Mouse (Mus musculus) regulatory T cell (primary cell): Measurements from ENCODE around the gene Bmp2k.

ENCODE experiments used
- in situ Hi-C: fragments of 300-600 bp; cut with MboI, MseI; formaldehyde crosslinking; loops from one replicate; pipeline ENCODE4 v1.15.1; 2025; ENCODE audit warnings: high pct_unique_total_duplicates

Gene Bmp2k

DNA sequence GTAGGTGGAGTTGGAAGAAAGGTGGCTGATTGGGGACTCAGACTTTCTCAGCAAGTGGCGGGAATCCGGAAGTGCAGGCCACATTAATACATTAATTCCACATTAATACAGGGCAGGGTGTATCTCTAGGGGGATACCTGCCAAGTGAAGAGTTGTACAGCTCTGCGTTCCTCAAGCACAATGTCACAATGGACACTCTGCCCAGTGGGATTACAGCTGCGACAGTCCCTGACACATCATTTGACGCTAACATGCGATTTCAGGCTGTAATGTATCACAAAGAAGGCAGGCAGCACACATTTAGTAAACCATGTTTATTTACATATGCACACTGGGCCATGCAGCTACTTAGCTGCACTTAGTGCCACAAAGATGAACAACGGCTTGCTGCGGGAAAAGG lies 95.5 kb downstream of the Bmp2k start:
- in situ Hi-C loops, result no loop called here

DNA sequence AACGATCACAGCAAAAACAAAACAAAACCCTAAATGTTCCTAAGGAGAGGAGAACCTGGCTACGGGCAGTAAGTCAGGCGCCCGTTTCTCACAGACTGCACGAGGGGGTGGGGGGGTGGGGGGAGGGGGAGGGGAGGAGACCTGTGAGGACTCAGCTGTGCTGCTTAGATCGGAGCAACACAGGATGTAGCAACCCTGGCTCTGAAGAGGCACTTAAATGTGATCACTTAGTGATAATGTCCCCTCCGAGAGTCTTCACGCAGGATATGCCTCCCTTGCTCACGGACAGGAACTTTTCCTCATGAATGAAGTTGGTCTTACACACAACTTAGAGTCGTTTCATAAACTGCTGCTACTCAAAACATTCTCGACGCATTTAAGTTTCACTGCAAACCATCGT lies 97.8 kb downstream of the Bmp2k start:
- in situ Hi-C loops, result no loop called here

DNA sequence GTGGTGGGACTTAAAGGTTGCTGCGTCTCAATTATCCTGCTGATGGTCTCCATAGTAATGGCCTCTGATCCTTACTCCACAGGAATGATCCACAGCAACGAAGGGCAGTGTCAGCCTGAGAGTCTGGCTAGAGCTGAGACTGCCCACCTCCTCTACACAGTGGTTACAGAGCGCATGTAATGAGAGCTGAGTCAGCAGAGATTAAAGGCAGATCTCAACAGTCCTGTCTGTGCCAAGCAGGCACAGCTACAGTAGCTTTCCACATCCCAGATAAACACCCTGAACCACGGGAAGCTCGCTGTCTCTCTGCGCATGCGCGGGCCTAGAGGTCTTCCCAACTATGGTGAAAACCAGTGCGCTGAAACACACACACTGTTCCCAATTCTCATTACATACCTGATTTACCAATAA lies 100.1 kb downstream of the Bmp2k start:
- in situ Hi-C loops, result no loop called here

DNA sequence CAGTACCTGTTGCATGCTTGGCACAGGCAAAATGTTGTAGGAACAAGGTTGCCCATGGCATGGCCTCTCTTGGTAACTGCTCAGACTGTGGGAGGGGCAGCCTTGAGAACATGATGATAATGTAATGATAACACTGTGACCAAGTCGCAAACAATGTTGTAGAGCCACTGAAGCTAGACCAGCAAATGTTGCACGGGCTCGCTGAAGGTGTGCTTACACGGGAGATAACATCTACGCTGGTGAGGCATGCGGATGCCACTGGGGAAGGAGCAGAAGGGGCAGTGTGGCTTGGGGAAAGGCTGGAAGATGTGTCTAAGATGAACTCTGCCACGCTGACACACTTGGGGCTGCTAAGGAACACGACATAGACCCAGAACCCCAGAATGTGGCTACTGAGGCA lies 102.5 kb downstream of the Bmp2k start:
- in situ Hi-C loops, result loop anchor here (10.0 to 25.0 kb wide), 2 partner anchors 95 to 937 kb away; partner anchors contain the start of gene Antxr2

DNA sequence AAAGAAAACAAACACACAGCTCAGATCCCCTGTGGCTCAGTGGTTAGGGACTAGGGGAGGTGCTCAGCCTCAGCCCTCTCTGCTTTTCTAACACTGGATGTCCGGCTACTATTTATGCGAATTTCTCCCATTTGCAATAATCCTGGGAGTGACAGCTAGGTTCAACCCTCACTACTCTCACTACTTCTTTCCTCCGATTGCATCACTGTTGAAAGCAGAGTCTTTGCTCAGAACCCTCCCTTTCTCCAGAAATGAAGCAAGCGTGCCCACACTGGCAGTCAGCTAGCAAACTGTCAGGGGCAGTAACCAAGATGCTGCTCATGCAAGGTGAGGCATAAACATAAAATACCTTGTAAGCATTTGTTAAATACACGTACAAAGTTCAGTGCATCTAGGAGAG lies 110.8 kb downstream of the Bmp2k start:
- in situ Hi-C loops, result loop anchor here (10.0 to 25.0 kb wide), 2 partner anchors 104 to 929 kb away; partner anchors contain the start of gene Antxr2

DNA sequence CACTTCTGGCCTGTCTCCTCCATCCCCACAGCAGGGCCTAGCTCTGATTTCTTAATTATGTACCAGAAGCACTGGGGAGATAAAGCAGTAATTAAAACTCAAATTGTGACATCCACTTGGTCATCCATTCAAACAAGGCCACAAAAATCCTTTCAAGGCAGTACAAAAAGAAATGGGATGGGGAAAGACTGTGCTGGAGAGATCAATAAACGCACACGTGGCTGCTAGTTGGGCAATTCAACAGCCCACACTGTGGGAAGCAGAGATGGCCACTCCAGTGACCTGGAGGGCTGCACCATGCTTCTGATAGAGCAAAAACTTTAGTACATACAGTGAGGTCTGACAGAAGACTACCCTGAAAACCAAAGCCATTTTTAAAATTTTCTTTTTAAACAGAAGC lies 112.6 kb downstream of the Bmp2k start:
- in situ Hi-C loops, result loop anchor here (25.0 kb wide), 1 partner anchor 927 kb away; the partner anchor contains the start of gene Antxr2

DNA sequence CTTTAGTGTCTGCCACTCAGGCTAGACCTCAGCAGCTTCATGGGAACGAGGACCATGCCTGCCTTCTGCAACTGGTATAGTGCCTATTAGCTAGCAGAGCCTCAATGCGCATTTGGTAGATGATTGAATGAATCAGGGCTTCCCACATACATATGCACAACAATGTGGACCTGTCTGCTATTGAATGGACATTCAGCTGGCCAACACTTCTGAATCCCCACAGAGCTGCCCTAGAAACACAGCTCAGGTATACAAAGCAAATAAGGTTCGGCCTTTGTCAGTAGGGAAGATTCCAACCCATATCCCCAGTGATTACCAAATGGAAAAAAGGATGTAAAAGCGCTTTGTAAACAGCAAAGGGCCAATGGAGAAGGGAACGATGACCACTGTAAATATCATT lies 113.2 kb downstream of the Bmp2k start:
- in situ Hi-C loops, result loop anchor here (25.0 kb wide), 1 partner anchor 927 kb away; the partner anchor contains the start of gene Antxr2

DNA sequence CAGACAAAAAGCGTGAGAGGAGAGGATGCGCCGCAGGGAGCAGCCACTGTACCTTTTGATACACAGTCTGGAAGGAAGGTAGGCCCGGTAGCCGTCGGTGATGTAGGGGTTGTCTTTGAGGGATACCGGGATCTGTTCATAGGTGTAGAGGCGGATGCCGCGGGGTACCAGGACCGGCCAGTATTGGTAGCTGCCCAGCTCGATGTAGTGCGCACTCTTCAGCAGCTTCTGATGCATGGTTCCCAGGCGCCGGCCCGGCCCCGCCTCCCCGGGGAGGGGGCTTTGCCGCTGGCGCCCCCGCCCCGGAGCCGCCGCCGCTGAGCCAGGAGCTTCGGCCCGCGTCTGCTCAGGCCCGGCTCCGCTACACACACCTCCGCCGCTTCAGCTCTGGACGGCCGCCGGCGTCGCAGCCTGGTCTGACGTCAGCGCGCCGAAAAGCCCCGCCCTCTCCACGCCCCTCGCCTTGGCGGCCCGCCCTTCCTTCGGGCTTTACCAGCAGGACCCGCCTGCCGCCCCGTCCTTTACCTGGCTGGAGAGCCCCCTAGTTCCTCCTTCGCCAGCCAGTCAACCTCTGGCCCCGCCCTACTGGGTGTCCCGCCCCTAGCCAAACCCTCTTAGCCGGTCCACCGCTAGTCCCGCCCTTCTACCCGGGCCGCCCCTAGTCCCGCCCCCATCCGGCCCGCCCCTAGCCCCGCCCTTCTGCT lies 113.9 kb downstream of the Bmp2k start, which contains the start of gene Paqr3:
Gene Paqr3, minus strand, starts transcription at position 390 of the 704 bp plus-strand sequence.
- in situ Hi-C loops, result loop anchor here (25.0 kb wide), 1 partner anchor 926 kb away; the partner anchor contains the start of gene Antxr2

DNA sequence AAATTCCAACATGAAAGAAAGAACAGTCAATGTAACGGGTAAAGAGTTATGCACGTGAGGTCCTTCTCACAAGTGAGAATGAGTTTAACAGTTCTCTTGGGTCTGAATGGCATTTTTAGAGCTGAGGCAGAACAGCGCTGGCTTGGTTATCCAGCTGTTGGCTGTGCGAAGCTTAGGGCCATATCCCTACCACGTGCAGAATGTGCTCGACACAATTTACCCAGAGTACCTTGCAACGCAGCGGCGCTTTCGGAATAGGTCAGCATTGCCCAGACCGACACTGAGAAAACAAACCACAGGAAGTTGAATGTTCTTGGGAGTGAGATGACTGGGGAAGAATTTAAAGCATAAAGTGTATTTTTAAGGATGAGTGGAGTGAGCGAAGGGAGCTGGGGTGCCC lies 127.5 kb downstream of the Bmp2k start:
- in situ Hi-C loops, result loop anchor here (5.0 to 25.0 kb wide), 2 partner anchors 427 to 912 kb away; partner anchors contain the start of gene Antxr2

DNA sequence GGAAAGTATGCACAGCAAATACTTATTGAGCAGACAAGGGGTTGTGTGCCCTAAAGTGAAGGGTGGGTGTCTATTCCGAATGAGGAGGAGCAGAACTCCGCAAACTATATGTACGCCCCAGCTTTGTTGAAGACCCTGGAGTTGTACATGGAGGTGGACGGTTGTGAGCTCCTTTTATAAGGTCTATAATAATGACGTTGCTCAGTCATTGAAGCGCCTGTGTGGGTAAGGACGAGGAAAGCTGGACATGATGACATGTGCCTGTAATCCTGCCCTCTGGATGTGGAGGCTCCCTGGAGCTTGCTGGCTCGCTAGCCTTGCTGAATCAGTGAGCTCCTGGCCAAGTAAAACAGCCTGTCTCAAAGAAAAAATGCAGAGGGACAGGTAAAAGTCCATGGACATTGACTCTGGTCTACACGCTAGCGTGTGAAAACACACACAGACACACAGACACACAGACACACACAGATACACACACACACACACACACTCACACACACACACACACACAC lies 128.0 kb downstream of the Bmp2k start:
- in situ Hi-C loops, result loop anchor here (5.0 kb wide), 1 partner anchor 427 kb away; no protein-coding TSS in a partner anchor

DNA sequence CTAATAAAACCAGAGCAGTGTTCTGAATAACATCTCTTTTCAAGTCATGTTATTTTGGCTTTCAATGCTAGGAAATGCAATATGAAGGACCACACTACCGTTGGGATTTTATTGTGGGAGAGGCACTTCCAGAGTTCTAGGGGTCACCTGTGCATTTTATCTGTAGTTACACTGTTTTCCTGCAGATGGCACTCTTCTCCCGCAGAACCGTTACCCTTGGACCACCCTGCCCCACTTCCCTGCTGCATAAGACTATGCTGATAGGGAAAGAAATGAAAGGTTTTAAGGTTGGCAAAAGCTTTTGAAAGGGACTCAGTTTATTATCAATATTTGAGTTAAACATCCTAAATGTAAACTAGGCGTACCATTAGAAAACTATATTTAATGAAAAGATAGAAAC lies 128.5 kb downstream of the Bmp2k start:
- in situ Hi-C loops, result loop anchor here (5.0 kb wide), 1 partner anchor 426 kb away; no protein-coding TSS in a partner anchor

DNA sequence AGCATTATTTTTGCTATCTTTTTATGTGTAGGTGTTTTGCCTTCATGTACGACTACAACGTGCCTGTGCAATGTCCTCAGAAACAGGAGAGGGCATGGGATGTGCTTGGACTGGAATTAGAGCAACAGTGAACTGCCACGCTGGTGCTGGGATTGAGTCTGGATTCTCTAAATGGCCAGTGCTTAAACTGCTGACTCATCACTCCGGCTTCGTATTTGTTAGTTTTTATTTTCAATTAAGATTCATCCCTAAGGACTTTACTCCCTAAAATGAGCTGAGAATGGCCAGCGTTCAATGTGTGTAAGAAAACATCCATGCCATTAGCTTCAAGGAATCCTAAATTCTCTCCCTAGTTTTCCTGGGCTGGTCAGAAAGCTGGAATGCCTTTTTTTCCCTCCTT lies 129.8 kb downstream of the Bmp2k start:
- in situ Hi-C loops, result loop anchor here (5.0 kb wide), 1 partner anchor 425 kb away; no protein-coding TSS in a partner anchor

DNA sequence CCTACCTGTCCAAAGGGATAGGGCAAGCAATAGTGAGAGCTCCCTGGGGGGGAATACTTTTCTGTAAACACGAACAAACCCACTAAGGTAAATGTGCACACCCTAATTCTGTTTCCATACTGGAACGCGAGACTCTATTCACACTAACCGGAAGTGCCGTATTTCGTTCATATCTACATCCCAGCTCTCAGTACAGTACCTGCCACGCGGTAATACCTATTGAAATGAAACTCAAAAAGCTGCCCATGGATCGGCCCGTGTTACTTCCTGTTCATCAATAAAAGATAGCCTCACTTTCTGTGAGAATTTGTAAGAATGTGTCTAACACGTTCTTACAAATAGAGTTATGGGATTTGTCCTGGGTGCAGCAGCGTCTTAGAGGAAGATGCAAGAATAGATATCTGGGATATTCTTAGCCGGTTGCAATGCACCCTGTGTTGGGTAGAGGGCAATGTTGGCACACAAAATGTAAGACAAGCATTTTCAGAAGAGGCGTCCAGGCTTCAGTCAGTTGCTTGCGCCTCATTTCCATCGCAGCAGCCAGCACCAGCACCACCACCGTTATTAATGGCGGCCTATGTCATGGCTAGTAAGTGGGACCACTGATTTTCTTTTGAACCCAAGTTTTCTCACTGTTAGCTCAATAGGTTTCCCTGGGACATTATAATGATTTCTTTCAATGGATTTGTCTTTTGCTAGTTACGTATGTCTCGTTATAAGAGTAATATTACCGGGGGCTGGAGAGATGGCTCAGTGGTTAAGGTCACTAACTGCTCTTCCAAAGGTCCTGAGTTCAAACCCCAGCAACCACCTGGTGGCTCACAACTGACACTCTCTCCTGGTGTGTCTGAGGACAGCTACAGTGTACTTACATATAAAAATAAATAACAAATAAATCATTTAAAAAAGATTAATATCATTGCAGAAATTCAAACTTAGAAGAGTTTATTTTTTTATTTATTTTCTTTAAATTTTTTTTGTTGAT lies 131.0 kb downstream of the Bmp2k start:
- in situ Hi-C loops, result loop anchor here (5.0 kb wide), 1 partner anchor 424 kb away; no protein-coding TSS in a partner anchor

DNA sequence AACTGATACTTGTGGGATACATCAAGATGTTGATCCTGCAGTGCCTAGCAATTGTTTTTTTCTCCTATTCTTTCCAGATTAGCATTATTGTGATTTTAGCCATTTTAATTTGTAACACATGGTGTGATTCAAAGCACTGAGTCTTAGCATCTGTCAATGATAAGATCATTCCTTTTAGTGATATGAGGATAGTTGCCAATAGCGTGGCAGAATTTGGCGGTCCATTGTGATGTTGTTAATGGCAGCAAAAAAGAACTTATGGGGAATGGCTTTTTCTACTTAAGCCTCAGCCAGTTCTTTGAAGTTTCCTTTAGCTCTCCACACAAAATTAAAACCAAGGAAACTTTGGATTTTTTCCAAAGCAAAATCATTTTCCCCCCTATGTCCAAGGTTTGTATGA lies 132.1 kb downstream of the Bmp2k start:
- in situ Hi-C loops, result loop anchor here (5.0 kb wide), 1 partner anchor 423 kb away; no protein-coding TSS in a partner anchor

DNA sequence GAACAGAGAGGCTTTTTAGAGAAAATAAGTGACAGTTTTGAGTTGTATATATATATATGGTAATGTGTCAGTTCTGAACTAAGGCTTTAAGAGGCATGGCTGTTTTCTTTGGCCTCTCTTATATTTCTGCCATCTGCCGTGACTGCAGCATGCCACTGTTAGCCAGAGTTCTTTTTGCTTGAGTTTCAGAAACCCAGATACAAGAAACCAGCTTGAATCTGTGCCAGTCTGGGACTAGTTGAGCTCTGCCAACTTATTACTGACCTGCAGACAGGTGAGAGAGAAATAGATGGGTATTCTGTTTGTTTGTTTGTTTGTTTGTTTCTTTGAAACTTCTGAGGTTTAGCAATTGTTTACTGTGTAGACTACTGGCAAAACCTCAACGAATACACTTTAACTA lies 137.8 kb downstream of the Bmp2k start:
- in situ Hi-C loops, result no loop called here
